Mouse (Mus musculus) layer of hippocampus, postnatal 14 days (tissue): Measurements from ENCODE around the gene Pdpk1. TPM values are rescaled to one million over a fixed set of nuclear protein-coding genes. Genes with fewer than 3 reads are reported as not detected.
"Not testable (repeated sequence)": the region's sequence is repeated elsewhere in the genome, so short reads cannot be mapped to it uniquely, and the experiment has no call there.

Experiments
- DNase-seq, 2 experiments: peaks; one replicate each; pipeline ENCODE4 v3.0.0; 2021 to 2022; ENCODE audit warnings: low spot score in 2 of 2, mixed read lengths in 1 of 2
- total RNA-seq, 2 experiments: library from RNA; stranded (reverse); gene quantifications; 2 replicates each; pipeline ENCODE4 v1.2.3; 2021

The Pdpk1 gene
- total RNA-seq, 2 experiments from 2014 or later, result 102 to 107 TPM

GRCm38 (mm10) chr17:24163176-24163962, 12.6 kb upstream of the Pdpk1 start, which contains the start of gene Amdhd2:
Gene Amdhd2 (minus strand): TSS chr17:24163766.
- DNase-seq, result peak; percentile 96 to 98

GRCm38 (mm10) chr17:24162584-24163175, 12.0 kb upstream of the Pdpk1 start:
- DNase-seq, result no peak

GRCm38 (mm10) chr17:24161466-24161865, 10.7 kb upstream of the Pdpk1 start:
- no peak for DNase-seq

GRCm38 (mm10) chr17:24157526-24157925, 6.8 kb upstream of the Pdpk1 start:
- DNase-seq, result no peak

- DNase-seq, result no peak
These were observed 6.4 kb upstream of the Pdpk1 start for GRCm38 (mm10) chr17:24157121-24157520.

GRCm38 (mm10) chr17:24156394-24156793, 5.7 kb upstream of the Pdpk1 start:
- no peak for DNase-seq

- no peak for DNase-seq
These were observed 5.0 kb upstream of the Pdpk1 start for GRCm38 (mm10) chr17:24155742-24156141.

GRCm38 (mm10) chr17:24154463-24154862, 3.7 kb upstream of the Pdpk1 start:
- DNase-seq, result no peak

GRCm38 (mm10) chr17:24151890-24152563, 1.3 kb upstream of the Pdpk1 start:
- peak; percentile 65 to 68 for DNase-seq

- no peak for DNase-seq
These were observed 658 bp upstream of the Pdpk1 start for GRCm38 (mm10) chr17:24151382-24151781.

GRCm38 (mm10) chr17:24149421-24149820, 1.3 kb downstream of the Pdpk1 start:
- no peak for DNase-seq

GRCm38 (mm10) chr17:24142897-24143296, 7.8 kb downstream of the Pdpk1 start:
- DNase-seq, result no peak

- peak; percentile 94 to 98 for DNase-seq
These were observed 9.3 kb downstream of the Pdpk1 start for GRCm38 (mm10) chr17:24141425-24141920.

GRCm38 (mm10) chr17:24140845-24141424, 9.8 kb downstream of the Pdpk1 start:
- no peak for DNase-seq

- DNase-seq, result no peak
These were observed 10.8 kb downstream of the Pdpk1 start for GRCm38 (mm10) chr17:24139968-24140367.

GRCm38 (mm10) chr17:24139256-24139655, 11.5 kb downstream of the Pdpk1 start:
- no peak for DNase-seq

- DNase-seq, result no peak
These were observed 13.4 kb downstream of the Pdpk1 start for GRCm38 (mm10) chr17:24137226-24137880.

- no peak for DNase-seq
These were observed 16.7 kb downstream of the Pdpk1 start for GRCm38 (mm10) chr17:24134062-24134461.

- DNase-seq, result not testable (repeated sequence)
These were observed 17.8 kb downstream of the Pdpk1 start for GRCm38 (mm10) chr17:24132919-24133318.

- DNase-seq, result no peak
These were observed 19.2 kb downstream of the Pdpk1 start for GRCm38 (mm10) chr17:24131570-24131969.

- DNase-seq, result not testable (repeated sequence)
These were observed 21.5 kb downstream of the Pdpk1 start for GRCm38 (mm10) chr17:24129246-24129645.
